Mouse (Mus musculus) ES-Bruce4 (cell line): ENCODE data around the gene Rad21l. TPM values are rescaled to one million over a fixed set of nuclear protein-coding genes. Genes with fewer than 3 reads are reported as not detected.
A peak's percentile ranks its signal among the peaks of the same experiment; 100 is the strongest.

Experiments
- H3K27ac ChIP-seq: 2 replicates; pipeline ENCODE4 v1.5.1; 2012; ENCODE audit warnings: low read length, inconsistent platforms; ENCODE audit not compliant: insufficient read depth
- H3K27me3 ChIP-seq: 2 replicates; pipeline ENCODE4 v1.6.1; 2012; ENCODE audit warnings: mild to moderate bottlenecking, low read length, inconsistent platforms; ENCODE audit not compliant: control insufficient read depth, poor library complexity, insufficient read depth, severe bottlenecking
- H3K36me3 ChIP-seq: 2 replicates; pipeline ENCODE4 v1.6.1; 2012; ENCODE audit warnings: inconsistent platforms, mild to moderate bottlenecking, low read length, moderate library complexity; ENCODE audit not compliant: control insufficient read depth, poor library complexity, insufficient read depth, severe bottlenecking
- H3K4me1 ChIP-seq: one replicate; pipeline ENCODE4 v1.8.1; 2011; ENCODE audit warnings: low read length; ENCODE audit not compliant: control insufficient read depth, insufficient read depth
- H3K4me3 ChIP-seq: 2 replicates; pipeline ENCODE4 v1.5.1; 2011; ENCODE audit warnings: low read depth, mild to moderate bottlenecking, low read length
- H3K9ac ChIP-seq: 2 replicates; pipeline ENCODE4 v1.6.1; 2012; ENCODE audit warnings: low read depth, mild to moderate bottlenecking, inconsistent platforms; ENCODE audit not compliant: poor library complexity, severe bottlenecking
- H3K9me3 ChIP-seq: replicated peaks from 2 replicates; pipeline ENCODE4 v1.6.1; 2012; ENCODE audit warnings: mild to moderate bottlenecking, low read length, inconsistent platforms; ENCODE audit not compliant: control insufficient read depth, poor library complexity, insufficient read depth, severe bottlenecking
- CTCF ChIP-seq: IDR thresholded peaks from one replicate; pipeline ENCODE4 v1.8.1; 2011; ENCODE audit warnings: low read depth, low read length
- EP300 ChIP-seq: IDR thresholded peaks from 2 replicates; pipeline ENCODE4 v1.6.1; 2011; ENCODE audit warnings: low read depth, low read length; ENCODE audit not compliant: insufficient read depth
- POLR2A ChIP-seq: IDR thresholded peaks from one replicate; pipeline ENCODE4 v1.8.1; 2011; ENCODE audit warnings: low read length; ENCODE audit not compliant: insufficient read depth
- polyA plus RNA-seq: library from polyadenylated mRNA; stranded (reverse); fragments of >200 nt; gene quantifications from 2 replicates; pipeline ENCODE4 v1.2.4, GENCODE M21; 2011; ENCODE audit warnings: low read depth; ENCODE audit not compliant: missing spikeins, insufficient read depth, insufficient read length

Gene Rad21l
- polyA plus RNA-seq, 1 experiment = not detected

GRCm38 (mm10) chr2:151701231-151702145, 33.2 kb upstream of the Rad21l start, which contains the start of gene Tmem74b:
Tmem74b (plus strand) TSS chr2:151702008.
- Histone ChIP-seq H3K9ac (peak within 1 kb of the TSS; percentile 66), H3K27me3 (peaks cover 13% of the 10 kb centered on the region), H3K9me3 (no peaks in the 10 kb centered on the region), H3K4me3 (peak within 1 kb of the TSS; percentile 72), H3K27ac (no peak within 1 kb of the TSS), H3K4me1 (no peaks in the 10 kb centered on the region), H3K36me3 (no peaks in the 10 kb centered on the region)
- TF ChIP-seq EP300 (no peak), CTCF (no peak), POLR2A (no peak)

DNA sequence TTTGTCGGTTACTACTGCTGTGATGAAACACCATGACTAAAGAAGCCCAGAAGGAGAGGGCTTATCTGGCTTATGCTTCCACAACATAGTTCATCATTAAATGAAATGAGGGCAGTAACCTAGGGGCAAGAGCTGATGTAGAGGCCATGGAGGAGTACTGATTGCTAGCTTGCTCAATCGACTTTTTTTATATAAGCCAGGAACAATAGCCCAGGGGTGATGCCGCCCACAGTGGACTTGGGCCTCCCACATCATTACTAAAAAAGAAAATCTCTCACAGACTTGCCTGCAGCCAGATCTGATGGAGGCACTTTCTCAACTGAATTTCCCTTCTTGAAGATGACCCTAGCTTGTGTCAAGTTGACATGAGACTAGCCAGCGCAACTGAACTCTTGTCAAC, 14.6 kb upstream of the Rad21l start:
- no peak overlapping the region for H3K27ac ChIP-seq
- H3K4me3 ChIP-seq = no peak overlapping the region
- H3K27me3 ChIP-seq = no peaks in the 10 kb centered on the region
- H3K9me3 ChIP-seq = no peaks in the 10 kb centered on the region
- H3K4me1 ChIP-seq = no peaks in the 10 kb centered on the region
- no peak overlapping the region for H3K9ac ChIP-seq
- no peak for TF ChIP-seq CTCF
- TF ChIP-seq EP300 = no peak
- no peak for TF ChIP-seq POLR2A
- no peaks in the 10 kb centered on the region for H3K36me3 ChIP-seq

DNA sequence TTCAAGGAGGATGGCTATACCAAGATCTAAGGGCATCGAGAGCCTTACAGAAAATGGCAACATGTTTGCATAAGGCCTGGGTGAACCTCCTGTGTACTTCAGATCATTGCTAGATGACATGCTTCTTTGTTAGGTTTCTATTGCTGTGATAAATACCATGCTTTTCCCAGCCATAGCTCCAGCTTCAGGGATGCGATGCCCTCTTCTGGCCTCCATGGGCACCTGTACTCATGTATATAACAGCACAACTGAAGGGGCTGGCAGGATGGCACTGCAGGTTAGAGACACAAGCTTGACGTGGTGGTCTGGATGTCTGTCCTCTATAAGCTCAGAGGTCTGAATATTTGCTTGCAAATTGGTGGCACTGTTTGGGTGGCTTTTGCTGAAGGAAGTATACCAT, 14.0 kb upstream of the Rad21l start:
- no peaks in the 10 kb centered on the region for H3K9me3 ChIP-seq
- H3K9ac ChIP-seq = no peak overlapping the region
- no peak for TF ChIP-seq EP300
- peak; percentile 47 for TF ChIP-seq CTCF
- H3K36me3 ChIP-seq = no peaks in the 10 kb centered on the region
- no peak overlapping the region for H3K27ac ChIP-seq
- no peaks in the 10 kb centered on the region for H3K27me3 ChIP-seq
- no peaks in the 10 kb centered on the region for H3K4me1 ChIP-seq
- H3K4me3 ChIP-seq = no peak overlapping the region

- no peak overlapping the region for H3K4me3 ChIP-seq
- H3K27ac ChIP-seq = no peak overlapping the region
- no peak overlapping the region for H3K9ac ChIP-seq
- TF ChIP-seq EP300 (no peak), CTCF (no peak), POLR2A (no peak)
- H3K4me1 ChIP-seq = no peaks in the 10 kb centered on the region
- H3K36me3 ChIP-seq = no peaks in the 10 kb centered on the region
- H3K9me3 ChIP-seq = no peaks in the 10 kb centered on the region
- H3K27me3 ChIP-seq = 0 out of 2 replicates have a peak, but pooled peaks cover 1% of the 10 kb centered on the region
Observed at GRCm38 (mm10) chr2:151676234-151676633, 7.9 kb upstream of the Rad21l start.

DNA sequence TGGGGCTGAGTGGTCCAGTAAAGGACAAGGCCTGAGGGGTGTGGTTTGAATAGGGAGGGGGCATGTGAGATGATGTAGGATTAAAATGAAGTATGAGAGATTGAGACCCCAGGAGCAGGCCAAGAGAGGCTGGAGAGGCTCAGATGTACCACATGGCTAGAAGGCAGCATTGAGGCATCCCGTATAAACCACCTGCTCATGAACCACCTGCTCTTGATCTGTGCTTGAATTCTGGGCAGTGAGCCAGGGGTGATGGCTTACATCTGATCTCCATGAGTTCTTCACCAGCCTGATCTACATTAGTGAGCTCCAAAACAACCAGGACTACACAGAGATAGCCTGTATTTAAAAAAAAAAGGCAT, 2.6 kb upstream of the Rad21l start:
- H3K9ac ChIP-seq = no peak overlapping the region
- 0 out of 2 replicates have a peak, but pooled peaks cover 1% of the 10 kb centered on the region for H3K27me3 ChIP-seq
- no peak overlapping the region for H3K4me3 ChIP-seq
- H3K9me3 ChIP-seq = no peaks in the 10 kb centered on the region
- H3K4me1 ChIP-seq = no peaks in the 10 kb centered on the region
- TF ChIP-seq CTCF = no peak
- no peak for TF ChIP-seq POLR2A
- TF ChIP-seq EP300 = no peak
- H3K36me3 ChIP-seq = no peaks in the 10 kb centered on the region
- H3K27ac ChIP-seq = no peak overlapping the region
